Mouse (Mus musculus) lung, embryonic 16.5 days (tissue): ENCODE data around the gene Lrrc31. TPM values are rescaled to one million over a fixed set of nuclear protein-coding genes. Genes with fewer than 3 reads are reported as not detected.

Source experiments
- polyA plus RNA-seq: library from polyadenylated mRNA; unstranded; fragments of >200 nt; fragmentation: Nextera tagmentation; extraction: Ambion mirVana; gene quantifications from 2 replicates; pipeline ENCODE4 v1.2.1, GENCODE M21; 2015

Lrrc31 gene
- polyA plus RNA-seq, 1 experiment from 2014 or later = 0.55 TPM

Other genes with a start within 250 kb of the Lrrc31 start
- gene Mecom, start 151.8 kb downstream of the Lrrc31 start, polyA plus RNA-seq = 69.5 and 73.4 TPM in 2 replicates
- gene Actrt3, start 99.9 kb downstream of the Lrrc31 start, polyA plus RNA-seq = 0.10 TPM in 1 of 2 replicates, not detected in the other
- gene Mynn, start 97.8 kb downstream of the Lrrc31 start, polyA plus RNA-seq = 31.6 and 32.8 TPM in 2 replicates
- not detected in 2 replicates for gene Lrriq4, start 55.3 kb downstream of the Lrrc31 start, polyA plus RNA-seq
- gene Lrrc34, start 52.0 kb downstream of the Lrrc31 start, polyA plus RNA-seq = 6.4 and 6.7 TPM in 2 replicates
- not detected in 2 replicates for gene Samd7, start 46.5 kb upstream of the Lrrc31 start, polyA plus RNA-seq
- gene Sec62, start 93.0 kb upstream of the Lrrc31 start, polyA plus RNA-seq = 80.0 and 96.2 TPM in 2 replicates
- 5.0 and 5.1 TPM in 2 replicates for gene Gpr160, start 156.1 kb upstream of the Lrrc31 start, polyA plus RNA-seq